Mouse (Mus musculus): Measurements from ENCODE around the gene Afg1l. TPM values are rescaled to one million over a fixed set of nuclear protein-coding genes. Genes with fewer than 3 reads are reported as not detected.

Afg1l gene
- polyA plus RNA-seq, 1 experiment from 2014 or later: 6.2 TPM

DNA sequence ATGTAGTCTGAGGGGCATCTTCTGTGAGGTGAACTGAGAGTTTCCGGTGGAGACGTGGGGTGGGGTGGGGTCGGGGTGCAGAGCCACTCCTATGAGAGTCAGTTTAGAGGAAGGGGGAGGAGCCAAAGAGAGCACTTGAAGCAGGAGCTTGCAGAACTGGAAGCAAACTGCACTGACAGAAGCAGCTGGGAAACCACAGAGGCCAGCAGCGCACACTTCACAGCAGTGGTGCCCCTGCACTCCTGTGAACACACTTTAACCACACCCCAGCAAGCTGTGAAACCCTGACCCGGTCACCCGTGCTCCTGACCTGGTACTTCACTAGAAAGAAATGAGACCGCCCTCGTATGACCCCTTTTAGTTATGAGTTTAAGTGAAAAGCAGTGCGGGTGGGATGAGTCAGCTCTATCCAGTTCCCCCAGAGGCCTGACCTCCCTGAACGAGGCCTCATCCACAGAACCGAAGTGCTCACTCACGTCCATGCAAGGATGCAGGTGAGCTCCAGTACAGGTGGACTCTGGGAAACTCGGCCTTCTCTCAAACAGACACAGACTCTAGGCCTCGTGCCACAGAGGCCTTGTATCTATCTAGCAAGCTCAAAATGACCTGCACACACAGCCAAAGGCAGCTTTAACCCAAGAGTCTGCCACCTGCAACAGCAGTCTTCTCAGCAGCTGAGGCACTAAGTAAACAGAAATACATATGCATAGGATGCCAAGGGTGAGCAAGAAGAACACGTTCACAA lies 208.9 kb downstream of the Afg1l start:
- WGBS: 77% methylated on average over 15 of the region's 15 CpGs
- no peak for ATAC-seq (replicated peaks)
- H3K4me3 ChIP-seq: no peak overlapping the region

DNA sequence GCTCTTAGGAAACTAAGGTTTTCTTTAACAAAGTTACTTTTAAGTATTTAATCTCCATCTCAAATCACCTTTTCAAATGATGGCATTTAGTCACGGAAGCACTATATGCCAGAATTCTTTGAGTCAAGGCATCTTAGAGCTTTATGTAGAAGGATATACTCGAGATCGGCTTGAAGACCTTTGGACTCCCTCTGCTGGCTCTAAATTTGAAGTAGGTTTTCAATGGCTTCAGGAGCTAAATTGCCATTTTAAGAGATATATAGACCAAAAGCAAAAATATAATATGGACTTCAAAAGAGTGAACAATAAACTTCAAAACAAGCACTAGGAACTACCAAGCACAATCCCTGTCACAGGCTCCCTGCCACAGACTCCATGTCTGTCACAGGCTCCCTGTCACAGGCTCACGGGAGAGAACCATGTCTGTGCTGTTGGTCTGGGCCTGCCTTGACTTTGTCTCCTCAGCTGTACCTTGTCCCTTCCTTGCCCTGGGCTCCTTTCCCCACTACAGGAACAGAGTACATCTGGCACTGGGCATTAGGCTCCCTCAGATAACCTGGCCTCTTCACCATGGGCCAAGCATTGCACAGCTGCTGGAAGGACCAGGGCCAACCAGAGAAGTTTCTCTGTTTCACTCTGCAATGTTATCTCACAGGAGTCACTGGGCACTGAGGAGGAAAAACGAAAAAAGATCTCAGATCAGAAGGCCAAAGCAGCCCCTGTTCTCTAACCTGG lies 210.4 kb downstream of the Afg1l start:
- H3K4me2 ChIP-seq (replicated peaks): no peak overlapping the region
- WGBS: 82% methylated on average over 5 of the region's 5 CpGs
- no peak for ATAC-seq (replicated peaks)
- H3K27me3 ChIP-seq: no peaks in the 10 kb centered on the region
- peaks cover 10% of the 10 kb centered on the region; the same call in 1 of the 2 replicates for H3K4me1 ChIP-seq
- H3K27ac ChIP-seq (replicated peaks): no peak overlapping the region
- no peak overlapping the region for H3K9ac ChIP-seq (replicated peaks)
- peaks cover 9% of the 10 kb centered on the region; the same call in 1 of the 2 replicates for H3K36me3 ChIP-seq
- no peak overlapping the region for H3K4me3 ChIP-seq
- no peaks in the 10 kb centered on the region for H3K9me3 ChIP-seq

More for the DNA sequence above, 208.9 kb downstream of the Afg1l start:
- H3K4me2 ChIP-seq (replicated peaks): no peak overlapping the region
- peaks cover 4% of the 10 kb centered on the region; the same call in 1 of the 2 replicates for H3K27me3 ChIP-seq
- H3K9me3 ChIP-seq: no peaks in the 10 kb centered on the region
- H3K9ac ChIP-seq (replicated peaks): no peak overlapping the region
- H3K36me3 ChIP-seq: peaks cover 9% of the 10 kb centered on the region; the same call in 1 of the 2 replicates
- peaks cover 23% of the 10 kb centered on the region for H3K4me1 ChIP-seq
- no peak overlapping the region for H3K27ac ChIP-seq (replicated peaks)

DNA sequence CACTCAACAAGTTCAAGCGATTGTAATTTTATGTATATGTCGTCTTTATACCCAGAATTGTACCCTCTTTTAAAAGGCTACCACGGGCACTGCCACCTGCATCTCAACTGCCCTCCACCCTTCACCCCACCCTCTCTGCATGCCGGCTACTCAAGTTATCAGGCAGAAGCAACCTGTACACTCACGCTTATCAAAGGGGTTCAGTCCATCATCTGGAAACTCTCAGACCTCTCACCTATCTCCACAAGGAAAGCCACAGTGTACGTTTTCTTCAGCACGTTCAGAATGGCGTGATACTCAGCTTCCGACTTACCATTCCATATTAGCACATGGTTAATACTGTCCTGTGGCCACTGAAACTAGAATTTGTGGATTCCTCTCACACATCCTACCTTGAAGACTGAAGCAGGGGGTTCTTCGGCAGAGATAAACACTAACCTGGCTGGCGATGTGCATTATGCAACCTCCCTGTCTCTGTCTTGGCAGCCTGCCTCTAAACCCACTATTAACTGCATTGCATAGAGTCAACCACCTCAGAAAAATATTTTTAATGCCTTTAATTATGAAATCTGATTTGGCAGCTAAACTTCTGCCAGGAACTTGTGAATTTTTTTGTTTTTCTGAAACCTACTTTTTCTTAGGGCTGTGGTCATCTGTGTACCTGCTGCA lies 213.2 kb downstream of the Afg1l start:
- Histone ChIP-seq H3K36me3 (peaks cover 9% of the 10 kb centered on the region; the same call in 1 of the 2 replicates), H3K27me3 (no peaks in the 10 kb centered on the region), H3K4me2 (replicated peaks) (no peak overlapping the region), H3K9ac (replicated peaks) (no peak overlapping the region), H3K4me1 (no peaks in the 10 kb centered on the region), H3K27ac (replicated peaks) (no peak overlapping the region), H3K4me3 (no peak overlapping the region), H3K9me3 (no peaks in the 10 kb centered on the region)
- ATAC-seq (replicated peaks): no peak
- 91% methylated on average over 11 of the region's 11 CpGs for WGBS

DNA sequence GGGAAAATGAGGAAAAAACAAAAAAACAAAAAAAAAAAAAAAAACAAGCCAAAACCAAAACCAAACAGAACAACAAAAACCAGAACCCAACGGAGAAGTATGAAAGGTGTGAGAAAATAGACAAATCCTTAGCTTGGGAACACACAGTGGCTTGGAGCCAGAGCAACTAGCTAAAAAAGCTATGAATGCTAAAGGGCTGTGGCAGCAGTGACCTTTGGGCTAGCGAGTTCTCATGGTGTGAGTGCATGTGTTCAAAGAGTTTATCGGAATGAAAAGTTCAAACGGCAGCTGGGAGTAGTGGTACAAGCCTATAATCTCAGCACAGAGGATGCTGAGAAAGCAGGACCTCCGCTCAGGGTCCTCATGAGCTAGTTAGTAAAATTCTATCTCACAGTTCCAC lies 214.2 kb downstream of the Afg1l start:
- no peaks in the 10 kb centered on the region for H3K27me3 ChIP-seq
- no peak overlapping the region for H3K4me2 ChIP-seq (replicated peaks)
- no peak for ATAC-seq (replicated peaks)
- no peak overlapping the region for H3K4me3 ChIP-seq
- no peaks in the 10 kb centered on the region for H3K9me3 ChIP-seq
- H3K27ac ChIP-seq (replicated peaks): no peak overlapping the region
- 0 out of 2 replicates have a peak, but pooled peaks cover 3% of the 10 kb centered on the region for H3K4me1 ChIP-seq
- no peak overlapping the region for H3K9ac ChIP-seq (replicated peaks)
- WGBS: 86% methylated on average over 5 of the region's 5 CpGs
- H3K36me3 ChIP-seq: peaks cover 9% of the 10 kb centered on the region; the same call in 1 of the 2 replicates

DNA sequence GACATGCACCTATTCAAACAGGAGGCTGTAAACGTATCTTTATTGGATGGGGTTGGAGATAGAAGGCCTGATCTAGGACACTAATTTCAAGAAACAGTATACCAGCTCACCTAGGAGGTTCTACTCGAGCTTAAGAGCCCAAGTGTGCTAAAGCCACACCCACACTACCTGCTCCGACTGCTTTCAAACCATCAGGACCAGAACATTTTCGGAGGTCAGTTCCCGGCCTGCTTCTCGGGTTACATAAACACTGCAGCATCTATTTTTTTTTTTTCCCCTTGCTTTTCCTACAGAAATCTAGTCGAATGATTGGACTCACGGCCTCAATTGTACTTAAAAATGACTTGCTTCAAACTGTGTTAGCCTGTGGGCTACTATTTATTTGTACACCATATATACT lies 214.7 kb downstream of the Afg1l start:
- Histone ChIP-seq H3K4me1 (0 out of 2 replicates have a peak, but pooled peaks cover 3% of the 10 kb centered on the region), H3K9me3 (no peaks in the 10 kb centered on the region), H3K4me2 (replicated peaks) (no peak overlapping the region), H3K9ac (replicated peaks) (no peak overlapping the region), H3K27me3 (no peaks in the 10 kb centered on the region), H3K27ac (replicated peaks) (no peak overlapping the region), H3K36me3 (peaks cover 9% of the 10 kb centered on the region; the same call in 1 of the 2 replicates), H3K4me3 (no peak overlapping the region)
- WGBS: 83% methylated on average over 8 of the region's 8 CpGs
- no peak for ATAC-seq (replicated peaks)

Other genes with a start within 250 kb of the Afg1l start
- 4.6 and 5.3 TPM in 2 replicates for gene Foxo3, start 201.8 kb downstream of the Afg1l start, polyA plus RNA-seq (2015; fragmentation: Nextera tagmentation; extraction: Ambion mirVana)
- gene Snx3, start 23.5 kb upstream of the Afg1l start, polyA plus RNA-seq (2015; fragmentation: Nextera tagmentation; extraction: Ambion mirVana): 285 and 286 TPM in 2 replicates
- 35.4 and 40.5 TPM in 2 replicates for gene Nr2e1, start 105.1 kb upstream of the Afg1l start, polyA plus RNA-seq (2015; fragmentation: Nextera tagmentation; extraction: Ambion mirVana)
- gene Ostm1, start 105.3 kb upstream of the Afg1l start, polyA plus RNA-seq (2015; fragmentation: Nextera tagmentation; extraction: Ambion mirVana): 50.8 and 51.5 TPM in 2 replicates